Mouse (Mus musculus): Measurements from ENCODE around the gene Cmtm1. TPM values are rescaled to one million over a fixed set of nuclear protein-coding genes. Genes with fewer than 3 reads are reported as not detected.

Cmtm1 gene
- total and polyA plus RNA-seq, 3 experiments, result not detected

DNA sequence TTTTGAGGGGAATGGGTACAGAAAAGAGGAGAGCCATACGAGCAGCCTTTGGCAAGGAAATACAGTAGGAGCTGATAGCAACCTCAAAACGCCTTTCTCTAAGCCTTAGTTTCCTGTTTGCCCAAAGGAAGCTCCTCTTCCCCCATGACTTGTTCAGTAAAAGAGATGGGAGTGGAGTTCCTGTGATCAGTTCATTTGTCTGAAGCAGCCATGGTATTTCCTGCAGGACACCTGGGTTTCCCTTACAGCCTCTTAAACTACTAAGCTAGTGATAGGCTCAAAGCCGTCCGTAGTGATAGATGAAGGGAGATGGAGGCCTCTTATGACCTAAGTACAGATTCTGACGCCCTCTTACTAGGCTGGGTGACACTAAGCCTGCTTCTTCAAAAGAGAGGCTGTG, 32.5 kb upstream of the Cmtm1 start:
- TF ChIP-seq NRF1 (IDR thresholded peaks at IDR 0.05; ENCODE audit: insufficient read depth, low read depth, low read length, poor library complexity, severe bottlenecking) (no peak), ETS1 (IDR thresholded peaks at IDR 0.05; ENCODE audit: low read depth, low read length) (no peak), POLR2AphosphoS2 (IDR thresholded peaks at IDR 0.05; ENCODE audit: low read length) (no peak), ZNF384 (IDR thresholded peaks at IDR 0.05; ENCODE audit: low read depth, low read length) (no peak), GATA1 (IDR thresholded peaks at IDR 0.05; ENCODE audit: low read depth, low read length) (no peak), MXI1 (IDR thresholded peaks at IDR 0.05; ENCODE audit: low read depth, low read length) (no peak)
- H3K9ac ChIP-seq (ENCODE audit: control insufficient read depth, low read depth, low read length, poor library complexity, severe bottlenecking), result no peak overlapping the region
- H3K4me1 ChIP-seq (ENCODE audit: control insufficient read depth in 1 of 2, insufficient read depth in 2 of 2, low read length in 2 of 2), result peaks cover 0 to 7% of the 10 kb centered on the region in 2 experiments; a peak in 2 of 4 replicates
- H3K27ac ChIP-seq (ENCODE audit: control insufficient read depth, low read depth, low read length), result no peak overlapping the region
- H3K4me3 ChIP-seq (ENCODE audit: control insufficient read depth in 1 of 2, insufficient read depth in 1 of 2, low read depth in 2 of 2, low read length in 2 of 2), result no peak overlapping the region
- no peaks in the 10 kb centered on the region for H3K27me3 ChIP-seq (ENCODE audit: control insufficient read depth in 1 of 2, insufficient read depth in 2 of 2, low read length in 2 of 2)
- DNase-seq (ENCODE audit: low read depth, low spot score), result no peak
- H3K79me2 ChIP-seq (ENCODE audit: control insufficient read depth, insufficient read depth, low read length, poor library complexity), result peaks cover 10% of the 10 kb centered on the region
- no peaks in the 10 kb centered on the region for H3K9me3 ChIP-seq (replicated peaks; ENCODE audit: insufficient read depth, low read length)
- peaks cover 0 to 9% of the 10 kb centered on the region in 2 experiments; a peak in 2 of 4 replicates for H3K36me3 ChIP-seq (ENCODE audit: control insufficient read depth in 1 of 2, insufficient read depth in 2 of 2, low read length in 2 of 2)

DNA sequence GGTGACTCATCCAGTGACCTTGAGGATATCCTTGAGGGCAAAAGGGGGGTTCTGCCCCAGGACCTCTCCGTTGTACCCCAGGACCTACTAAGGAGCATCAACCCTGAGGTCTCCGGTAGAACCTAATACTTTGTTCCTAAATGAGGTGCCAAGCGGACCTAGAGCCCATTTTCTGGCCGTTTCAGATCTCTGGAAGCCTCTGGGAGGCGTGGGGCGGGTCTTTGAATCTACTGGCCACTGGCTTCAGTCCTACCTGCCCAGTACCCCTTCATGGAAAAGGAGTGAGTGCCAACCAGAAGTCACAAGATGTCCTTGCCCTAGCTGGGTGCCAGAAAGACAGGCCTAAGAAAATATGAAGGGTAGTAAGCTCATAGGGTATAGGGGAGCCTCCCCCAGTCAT, 31.7 kb upstream of the Cmtm1 start:
- TF ChIP-seq ETS1 (IDR thresholded peaks at IDR 0.05; ENCODE audit: low read depth, low read length), result no peak
- TF ChIP-seq POLR2A (IDR thresholded peaks at IDR 0.05; ENCODE audit: control insufficient read depth in 1 of 2, insufficient read depth in 1 of 2, low read depth in 1 of 2, low read length in 2 of 2, poor library complexity in 1 of 2), result 0 out of 4 replicates have a peak, but pooled peaks of 1 of the 2 experiments have one; percentile 2
- H3K4me1 ChIP-seq (ENCODE audit: control insufficient read depth in 1 of 2, insufficient read depth in 2 of 2, low read length in 2 of 2), result peaks cover 0 to 7% of the 10 kb centered on the region in 2 experiments; a peak in 2 of 4 replicates
- H3K27me3 ChIP-seq (ENCODE audit: control insufficient read depth in 1 of 2, insufficient read depth in 2 of 2, low read length in 2 of 2), result no peaks in the 10 kb centered on the region
- no peak for DNase-seq (ENCODE audit: low read depth, low spot score)
- H3K4me3 ChIP-seq (ENCODE audit: control insufficient read depth in 1 of 2, insufficient read depth in 1 of 2, low read depth in 2 of 2, low read length in 2 of 2), result peak overlapping the region; percentile 59 to 90; a peak in 2 of 4 replicates
- H3K9me3 ChIP-seq (replicated peaks; ENCODE audit: insufficient read depth, low read length), result no peaks in the 10 kb centered on the region
- H3K27ac ChIP-seq (ENCODE audit: control insufficient read depth, low read depth, low read length), result peak overlapping the region; percentile 11
- H3K79me2 ChIP-seq (ENCODE audit: control insufficient read depth, insufficient read depth, low read length, poor library complexity), result peaks cover 10% of the 10 kb centered on the region
- H3K9ac ChIP-seq (ENCODE audit: control insufficient read depth, low read depth, low read length, poor library complexity, severe bottlenecking), result peak overlapping the region; percentile 10
- H3K36me3 ChIP-seq (ENCODE audit: control insufficient read depth in 1 of 2, insufficient read depth in 2 of 2, low read length in 2 of 2), result peaks cover 0 to 9% of the 10 kb centered on the region in 2 experiments; a peak in 2 of 4 replicates

DNA sequence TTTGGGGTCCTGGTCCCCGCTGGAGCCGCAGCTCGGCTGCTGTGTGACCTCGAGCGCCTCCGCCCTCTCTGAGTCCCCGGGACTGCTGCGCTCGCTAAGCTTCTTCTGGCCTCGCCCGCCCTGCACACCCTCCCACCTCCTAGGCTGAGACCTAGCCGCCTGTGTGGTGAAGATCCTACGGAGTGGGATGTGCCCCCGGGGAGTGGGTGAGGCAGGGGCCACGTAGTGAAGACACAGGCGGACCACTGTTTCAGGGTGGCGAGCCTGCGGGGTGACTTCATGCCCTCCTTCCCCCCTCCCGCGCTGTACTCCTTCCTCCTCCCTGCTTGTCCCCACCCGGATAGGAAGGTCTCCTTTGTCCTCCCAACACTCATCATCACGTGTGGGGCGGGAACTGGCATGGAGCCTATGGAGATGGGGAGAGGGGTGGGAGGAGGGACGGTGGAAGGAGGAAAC, 31.2 kb upstream of the Cmtm1 start:
- no peaks in the 10 kb centered on the region for H3K27me3 ChIP-seq (ENCODE audit: control insufficient read depth in 1 of 2, insufficient read depth in 2 of 2, low read length in 2 of 2)
- peak overlapping the region; percentile 76 for H3K9ac ChIP-seq (ENCODE audit: control insufficient read depth, low read depth, low read length, poor library complexity, severe bottlenecking)
- H3K79me2 ChIP-seq (ENCODE audit: control insufficient read depth, insufficient read depth, low read length, poor library complexity), result peaks cover 10% of the 10 kb centered on the region
- peaks cover 0 to 9% of the 10 kb centered on the region in 2 experiments; a peak in 2 of 4 replicates for H3K36me3 ChIP-seq (ENCODE audit: control insufficient read depth in 1 of 2, insufficient read depth in 2 of 2, low read length in 2 of 2)
- peak overlapping the region; percentile 59 to 90 for H3K4me3 ChIP-seq (ENCODE audit: control insufficient read depth in 1 of 2, insufficient read depth in 1 of 2, low read depth in 2 of 2, low read length in 2 of 2)
- peaks cover 0 to 7% of the 10 kb centered on the region in 2 experiments; a peak in 2 of 4 replicates for H3K4me1 ChIP-seq (ENCODE audit: control insufficient read depth in 1 of 2, insufficient read depth in 2 of 2, low read length in 2 of 2)
- peak; percentile 86 for DNase-seq (ENCODE audit: low read depth, low spot score)
- peak overlapping the region; percentile 62 for H3K27ac ChIP-seq (ENCODE audit: control insufficient read depth, low read depth, low read length)
- H3K9me3 ChIP-seq (replicated peaks; ENCODE audit: insufficient read depth, low read length), result no peaks in the 10 kb centered on the region
- no peak for TF ChIP-seq KAT2A (conservative IDR thresholded peaks at IDR 0.05; ENCODE audit: low read depth, low read length)
- no peak for TF ChIP-seq UBTF (IDR thresholded peaks at IDR 0.05; ENCODE audit: borderline replicate concordance, insufficient read depth, low read depth, low read length)
- TF ChIP-seq POLR2A (IDR thresholded peaks at IDR 0.05; ENCODE audit: control insufficient read depth in 1 of 2, insufficient read depth in 1 of 2, low read depth in 1 of 2, low read length in 2 of 2, poor library complexity in 1 of 2), result peak in 1 of 2 experiments; percentile 40; a peak in 1 of 4 replicates
- TF ChIP-seq NRF1 (IDR thresholded peaks at IDR 0.05; ENCODE audit: insufficient read depth, low read depth, low read length, poor library complexity, severe bottlenecking), result 0 out of 2 replicates have a peak, but pooled peaks have one; percentile 0
- no peak for TF ChIP-seq CTCF (IDR thresholded peaks at IDR 0.05 in 2 of 3, conservative IDR thresholded peaks at IDR 0.05 in 1 of 3; ENCODE audit: control insufficient read depth in 1 of 3, insufficient read depth in 1 of 3, low read depth in 2 of 3, low read length in 3 of 3, poor library complexity in 1 of 3, severe bottlenecking in 1 of 3)
- no peak for TF ChIP-seq NELFE (IDR thresholded peaks at IDR 0.05; ENCODE audit: low read depth, low read length)
- TF ChIP-seq GABPA (IDR thresholded peaks at IDR 0.05; ENCODE audit: low read depth, low read length), result no peak
- no peak for TF ChIP-seq ETS1 (IDR thresholded peaks at IDR 0.05; ENCODE audit: low read depth, low read length)
- TF ChIP-seq ZKSCAN1 (IDR thresholded peaks at IDR 0.05; ENCODE audit: low read depth, low read length), result no peak
- no peak for TF ChIP-seq RCOR1 (IDR thresholded peaks at IDR 0.05; ENCODE audit: low read depth, low read length)
- TF ChIP-seq ZNF384 (IDR thresholded peaks at IDR 0.05; ENCODE audit: low read depth, low read length), result no peak
- TF ChIP-seq TBP (IDR thresholded peaks at IDR 0.05; ENCODE audit: low read depth, low read length), result no peak; the same call in 1 of the 2 replicates
- no peak for TF ChIP-seq E2F4 (IDR thresholded peaks at IDR 0.05; ENCODE audit: borderline replicate concordance, low read depth, low read length)
- no peak for TF ChIP-seq MYB (IDR thresholded peaks at IDR 0.05; ENCODE audit: low read depth, low read length)
- TF ChIP-seq MYC (IDR thresholded peaks at IDR 0.05; ENCODE audit: low read depth, low read length), result 0 out of 2 replicates have a peak, but pooled peaks have one; percentile 5
- TF ChIP-seq MXI1 (IDR thresholded peaks at IDR 0.05; ENCODE audit: low read depth, low read length), result peak; percentile 39
- TF ChIP-seq RAD21 (IDR thresholded peaks at IDR 0.05; ENCODE audit: low read depth, low read length), result no peak
- TF ChIP-seq CHD2 (IDR thresholded peaks at IDR 0.05; ENCODE audit: low read length), result no peak
- no peak for TF ChIP-seq TCF12 (IDR thresholded peaks at IDR 0.05; ENCODE audit: low read depth, low read length)
- no peak for TF ChIP-seq TAL1 (IDR thresholded peaks at IDR 0.05; ENCODE audit: low read length)
- TF ChIP-seq USF1 (IDR thresholded peaks at IDR 0.05; ENCODE audit: low read depth, low read length), result peak; percentile 88
- TF ChIP-seq POLR2AphosphoS2 (IDR thresholded peaks at IDR 0.05; ENCODE audit: low read length), result no peak; the same call in 1 of the 2 replicates
- no peak for TF ChIP-seq SIN3A (IDR thresholded peaks at IDR 0.05; ENCODE audit: low read length)
- TF ChIP-seq GATA1 (IDR thresholded peaks at IDR 0.05; ENCODE audit: low read depth, low read length), result no peak

Data from MEL (cell line).